Mouse (Mus musculus) gastrocnemius, adult 2 months (tissue): Measurements from ENCODE around the gene Aldh3b1. TPM values are rescaled to one million over a fixed set of nuclear protein-coding genes. Genes with fewer than 3 reads are reported as not detected.
"Not testable (repeated sequence)": the region's sequence is repeated elsewhere in the genome, so short reads cannot be mapped to it uniquely, and the experiment has no call there.

Experiments used
- DNase-seq: peaks from one replicate; pipeline ENCODE4 v3.0.0; 2022
- H3K27ac ChIP-seq: fragments of 200-600 bp; 2 replicates; pipeline ENCODE4 v1.8.1; 2022; ENCODE audit warnings: mild to moderate bottlenecking
- H3K4me3 ChIP-seq: fragments of 200-600 bp; 2 replicates; pipeline ENCODE4 v1.8.1; 2022; ENCODE audit warnings: mild to moderate bottlenecking, moderate library complexity
- CTCF ChIP-seq: fragments of 200-600 bp; IDR thresholded peaks from 2 replicates; pipeline ENCODE4 v1.8.1; 2022; ENCODE audit warnings: antibody characterized with exemption, mild to moderate bottlenecking, moderate library complexity
- intact Hi-C: fragments of 180-260 bp; cut with DNase I; formaldehyde crosslinking; loops from one replicate; pipeline ENCODE4 v1.15.1; 2025
- long read RNA-seq, 2 experiments: library from polyadenylated mRNA; stranded (forward); transcript quantifications; one replicate each; pipeline ENCODE4 v2.0.0; 2021
- total RNA-seq, 2 experiments: library from RNA; stranded (reverse); gene quantifications; 2 replicates each; pipeline ENCODE4 v1.2.3; 2021

Gene Aldh3b1
- total RNA-seq: under 1 TPM; 0.77 to 0.98 TPM
- long read RNA-seq, experiment 1, partial matches to known transcripts: 1 of 1 reads
- long read RNA-seq, experiment 1, other reads (novel, unspliced or antisense): 0 of 1 reads
- long read RNA-seq, experiment 2, partial matches to known transcripts: 0 of 1 reads
- long read RNA-seq, experiment 2, other reads (novel, unspliced or antisense): 0 of 1 reads

GRCm38 (mm10) chr19:3929211-3929941 is at the start of gene Aldh3b1:
TSS of gene Aldh3b1 (minus strand) at chr19:3929808.
- peak within 1 kb of the TSS; percentile 84 for H3K27ac ChIP-seq
- no peak for TF ChIP-seq CTCF
- intact Hi-C loops: no loop called here
- H3K4me3 ChIP-seq: peak within 1 kb of the TSS; percentile 49
- DNase-seq: peak; percentile 93

- intact Hi-C loops: no loop called here
- no peak for DNase-seq
- TF ChIP-seq CTCF: no peak
- Histone ChIP-seq H3K4me3 (no peak overlapping the region), H3K27ac (no peak overlapping the region)
Measured at GRCm38 (mm10) chr19:3975866-3976265, 46.3 kb upstream of the Aldh3b1 start.

GRCm38 (mm10) chr19:3974608-3975007 is 45.0 kb upstream of the Aldh3b1 start:
- H3K27ac ChIP-seq, DNase-seq, H3K4me3 ChIP-seq, intact Hi-C loops: not testable (repeated sequence)

- H3K4me3 ChIP-seq: no peak within 1 kb of the TSS
- DNase-seq: no peak
- intact Hi-C loops: no loop called here
- no peak within 1 kb of the TSS for H3K27ac ChIP-seq
- no peak for TF ChIP-seq CTCF
Measured at GRCm38 (mm10) chr19:3972229-3972628, 42.6 kb upstream of the Aldh3b1 start, which contains the start of gene Aldh3b2. TSS of gene Aldh3b2 (plus strand) at chr19:3972328.

- no peak for TF ChIP-seq CTCF
- no peak for DNase-seq
- intact Hi-C loops: no loop called here
- no peak overlapping the region for H3K27ac ChIP-seq
- H3K4me3 ChIP-seq: no peak overlapping the region
Measured at GRCm38 (mm10) chr19:3967258-3967657, 37.6 kb upstream of the Aldh3b1 start.

- no peak for TF ChIP-seq CTCF
- no peak overlapping the region for H3K4me3 ChIP-seq
- no peak for DNase-seq
- intact Hi-C loops: no loop called here
- no peak overlapping the region for H3K27ac ChIP-seq
Measured at GRCm38 (mm10) chr19:3966330-3967075, 36.9 kb upstream of the Aldh3b1 start.

GRCm38 (mm10) chr19:3964030-3964429 is 34.4 kb upstream of the Aldh3b1 start:
- Histone ChIP-seq H3K4me3 (no peak overlapping the region), H3K27ac (no peak overlapping the region)
- no peak for TF ChIP-seq CTCF
- intact Hi-C loops: no loop called here
- DNase-seq: no peak

- H3K27ac ChIP-seq: no peak overlapping the region
- no peak overlapping the region for H3K4me3 ChIP-seq
- intact Hi-C loops: no loop called here
- peak; percentile 32 for TF ChIP-seq CTCF
- no peak for DNase-seq
Measured at GRCm38 (mm10) chr19:3962469-3962868, 32.9 kb upstream of the Aldh3b1 start.

- DNase-seq, H3K4me3 ChIP-seq, H3K27ac ChIP-seq, intact Hi-C loops: not testable (repeated sequence)
Measured at GRCm38 (mm10) chr19:3961805-3962204, 32.2 kb upstream of the Aldh3b1 start.

- intact Hi-C loops: no loop called here
- DNase-seq: no peak
- H3K4me3 ChIP-seq: no peak overlapping the region
- no peak overlapping the region for H3K27ac ChIP-seq
- no peak for TF ChIP-seq CTCF
Measured at GRCm38 (mm10) chr19:3960211-3960610, 30.6 kb upstream of the Aldh3b1 start.

GRCm38 (mm10) chr19:3959030-3959429 is 29.4 kb upstream of the Aldh3b1 start:
- Histone ChIP-seq H3K4me3 (no peak overlapping the region), H3K27ac (no peak overlapping the region)
- no peak for DNase-seq
- intact Hi-C loops: no loop called here
- no peak for TF ChIP-seq CTCF

GRCm38 (mm10) chr19:3958470-3958869 is 28.9 kb upstream of the Aldh3b1 start, which contains the start of gene Aldh3b3:
TSS of gene Aldh3b3 (plus strand) at chr19:3958645.
- Histone ChIP-seq H3K4me3 (no peak within 1 kb of the TSS), H3K27ac (no peak within 1 kb of the TSS)
- intact Hi-C loops: no loop called here
- DNase-seq: no peak
- no peak for TF ChIP-seq CTCF

- intact Hi-C loops, DNase-seq, H3K4me3 ChIP-seq, H3K27ac ChIP-seq: not testable (repeated sequence)
Measured at GRCm38 (mm10) chr19:3957296-3958036, 27.9 kb upstream of the Aldh3b1 start.
